Mouse (Mus musculus) MEL-GATA-1-ER (cell line): ENCODE measurements at regions not wholly inside any gene's neighbourhood (a gene's known extent, or its start where the extent isn't known, plus 50 kb on each side); places are given as distances from the start of the nearest gene placed in this dataset.

Experiments used
- DNase-seq: peaks from one replicate; pipeline ENCODE4 v3.0.0-alpha.2; 2012; ENCODE audit warnings: low read depth; ENCODE audit errors: extremely low read depth

GRCm38 (mm10) chr7:67429008-67429873 is 56.6 kb upstream of the Mef2a start:
- no peak for DNase-seq

DNA sequence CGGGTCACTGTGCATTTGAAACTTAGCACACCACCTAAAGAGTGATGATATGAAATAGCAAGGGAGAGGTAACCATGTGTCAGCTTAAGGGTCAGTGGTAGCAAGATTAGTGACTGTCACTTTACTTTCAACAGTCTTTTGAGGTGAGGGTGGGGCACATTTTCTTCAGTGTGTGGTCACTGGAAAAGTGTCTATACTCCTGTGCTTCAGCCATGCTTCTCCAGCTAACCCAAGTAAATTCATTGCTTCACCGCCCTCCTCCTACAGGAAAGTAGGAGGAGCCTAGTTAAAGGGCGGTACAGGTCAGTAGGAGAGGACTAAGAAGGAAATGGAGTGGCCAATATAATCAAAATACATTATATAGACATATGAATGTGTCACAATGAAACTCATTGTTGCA is 55.7 kb upstream of the Mef2a start:
- DNase-seq, result no peak

- no peak for DNase-seq
Measured at GRCm38 (mm10) chr7:67426076-67426475, 53.4 kb upstream of the Mef2a start.

DNA sequence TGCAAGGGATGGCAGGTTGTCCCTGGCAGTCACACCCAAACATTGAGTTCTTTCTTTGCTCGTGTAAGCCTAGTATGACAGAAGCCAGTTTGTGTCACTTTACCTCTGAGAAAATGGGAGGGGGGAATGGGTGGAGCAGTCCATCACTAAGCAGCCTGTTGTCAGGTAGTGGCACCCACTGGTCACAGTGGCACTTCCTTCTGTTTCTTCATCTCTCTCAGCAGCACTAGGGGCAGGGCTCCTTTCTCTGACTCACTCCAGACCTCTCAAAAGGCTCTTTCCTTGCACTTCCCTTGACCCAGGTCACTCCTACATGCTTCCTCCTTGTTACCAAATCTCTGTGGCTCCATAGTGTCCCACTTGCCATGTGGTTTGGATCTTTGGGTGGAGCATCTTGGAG is 52.9 kb upstream of the Mef2a start:
- DNase-seq, result no peak

DNA sequence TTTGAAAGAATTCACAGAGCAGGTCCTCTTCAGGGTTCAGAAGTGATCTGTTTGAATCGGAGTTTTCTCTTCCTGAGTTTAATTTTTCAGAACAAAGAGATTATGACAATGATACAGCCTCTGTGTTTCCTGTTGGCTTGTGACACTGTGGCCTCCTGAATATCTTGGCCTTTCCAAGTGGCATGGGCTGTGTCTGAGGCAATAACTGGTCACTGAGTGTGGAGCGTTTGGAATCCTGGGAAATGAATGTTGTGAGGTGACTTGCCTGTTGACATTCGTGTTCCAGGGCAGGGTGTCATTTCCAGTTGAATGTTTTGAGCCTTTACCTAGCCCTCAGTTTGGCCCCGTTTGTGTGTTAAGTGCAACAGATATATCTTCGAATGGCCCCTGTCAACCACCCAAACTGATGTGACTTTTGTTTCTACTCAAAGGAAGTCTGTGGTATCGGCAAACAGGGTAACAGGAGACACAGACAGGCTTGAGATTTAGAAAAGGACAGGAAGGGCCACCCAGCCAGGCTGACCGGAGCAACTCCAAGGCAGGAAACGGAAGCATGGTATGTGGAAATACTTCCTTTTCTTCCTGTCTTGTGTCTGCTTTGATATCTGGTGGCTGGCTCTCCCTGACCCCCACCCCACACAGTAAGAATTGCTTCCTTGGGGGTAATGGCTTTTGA is 52.3 kb upstream of the Mef2a start:
- DNase-seq, result no peak
